Mouse (Mus musculus): ENCODE measurements around the gene Cyp4f18. TPM values are rescaled to one million over a fixed set of nuclear protein-coding genes. Genes with fewer than 3 reads are reported as not detected.

Cyp4f18 gene
- polyA plus RNA-seq, 2 experiments: 0.65 to 0.88 TPM

- H3K9me3 ChIP-seq (ENCODE audit: control insufficient read depth, low read length): no peaks in the 10 kb centered on the region
- no peaks in the 10 kb centered on the region for H3K4me1 ChIP-seq (ENCODE audit: control insufficient read depth, insufficient read depth, low read length)
- no peak for DNase-seq (ENCODE audit: low spot score)
- no peak for TF ChIP-seq POLR2A (IDR thresholded peaks at IDR 0.05; ENCODE audit: borderline replicate concordance, extremely low read depth, insufficient read depth, insufficient read length)
- no peak overlapping the region for H3K27ac ChIP-seq (replicated peaks; ENCODE audit: low read depth, low read length)
- no peaks in the 10 kb centered on the region for H3K27me3 ChIP-seq (ENCODE audit: control insufficient read depth, insufficient read depth, low read length)
- H3K4me3 ChIP-seq (replicated peaks; ENCODE audit: low read length): no peak overlapping the region
- H3K36me3 ChIP-seq (ENCODE audit: control insufficient read depth, insufficient read depth, low read length): no peaks in the 10 kb centered on the region
- H3K4me2 ChIP-seq (replicated peaks; ENCODE audit: low read depth, low read length, severe bottlenecking): no peak overlapping the region
- 85% methylated on average over 2 of the region's 2 CpGs for WGBS
- no peak for ATAC-seq (ENCODE audit: low FRiP score, low read depth)
- no peak overlapping the region for H3K9ac ChIP-seq (ENCODE audit: low read depth, low read length, severe bottlenecking)
Measured at GRCm38 (mm10) chr8:71940293-71941208, 68.9 kb downstream of the Cyp4f18 start.

Other genes with a start within 250 kb of the Cyp4f18 start
- gene Zfp709, start 127.6 kb downstream of the Cyp4f18 start, polyA plus RNA-seq (2012; rRNA removed): 1.9 and 2.3 TPM in 2 replicates
- 7.9 and 9.0 TPM in 2 replicates for gene Zfp709, start 127.6 kb downstream of the Cyp4f18 start, polyA plus RNA-seq (2014; fragmentation: Nextera tagmentation; extraction: Ambion mirVana)
- 3.4 and 5.5 TPM in 2 replicates for gene Zfp882, start 101.0 kb downstream of the Cyp4f18 start, polyA plus RNA-seq (2012; rRNA removed)
- 5.7 TPM in 2 replicates for gene Zfp882, start 101.0 kb downstream of the Cyp4f18 start, polyA plus RNA-seq (2014; fragmentation: Nextera tagmentation; extraction: Ambion mirVana)
- 11.2 and 14.9 TPM in 2 replicates for gene Zfp617, start 101.0 kb downstream of the Cyp4f18 start, polyA plus RNA-seq (2012; rRNA removed)
- 19.7 and 21.2 TPM in 2 replicates for gene Zfp617, start 101.0 kb downstream of the Cyp4f18 start, polyA plus RNA-seq (2014; fragmentation: Nextera tagmentation; extraction: Ambion mirVana)
- 15.2 and 18.9 TPM in 2 replicates for gene Zfp961, start 58.6 kb downstream of the Cyp4f18 start, polyA plus RNA-seq (2012; rRNA removed)
- gene Zfp961, start 58.6 kb downstream of the Cyp4f18 start, polyA plus RNA-seq (2014; fragmentation: Nextera tagmentation; extraction: Ambion mirVana): 15.5 and 19.3 TPM in 2 replicates
- gene Olfr372, start 31.6 kb upstream of the Cyp4f18 start, polyA plus RNA-seq (2012; rRNA removed): not detected in 2 replicates
- not detected in 2 replicates for gene Olfr372, start 31.6 kb upstream of the Cyp4f18 start, polyA plus RNA-seq (2014; fragmentation: Nextera tagmentation; extraction: Ambion mirVana)
- not detected in 2 replicates for gene Olfr373, start 73.6 kb upstream of the Cyp4f18 start, polyA plus RNA-seq (2012; rRNA removed)
- not detected in 2 replicates for gene Olfr373, start 73.6 kb upstream of the Cyp4f18 start, polyA plus RNA-seq (2014; fragmentation: Nextera tagmentation; extraction: Ambion mirVana)
- gene Olfr374, start 97.4 kb upstream of the Cyp4f18 start, polyA plus RNA-seq (2012; rRNA removed): not detected in 2 replicates
- 0.14 and 0.23 TPM in 2 replicates for gene Olfr374, start 97.4 kb upstream of the Cyp4f18 start, polyA plus RNA-seq (2014; fragmentation: Nextera tagmentation; extraction: Ambion mirVana)
- 311 and 395 TPM in 2 replicates for gene Tpm4, start 125.3 kb upstream of the Cyp4f18 start, polyA plus RNA-seq (2012; rRNA removed)
- gene Tpm4, start 125.3 kb upstream of the Cyp4f18 start, polyA plus RNA-seq (2014; fragmentation: Nextera tagmentation; extraction: Ambion mirVana): 579 and 584 TPM in 2 replicates
- gene Rab8a, start 151.6 kb upstream of the Cyp4f18 start, polyA plus RNA-seq (2012; rRNA removed): 85.2 and 142 TPM in 2 replicates
- 84.4 and 89.0 TPM in 2 replicates for gene Rab8a, start 151.6 kb upstream of the Cyp4f18 start, polyA plus RNA-seq (2014; fragmentation: Nextera tagmentation; extraction: Ambion mirVana)
- 0.28 and 0.37 TPM in 2 replicates for gene Hsh2d, start 180.0 kb upstream of the Cyp4f18 start, polyA plus RNA-seq (2012; rRNA removed)
- gene Hsh2d, start 180.0 kb upstream of the Cyp4f18 start, polyA plus RNA-seq (2014; fragmentation: Nextera tagmentation; extraction: Ambion mirVana): 0.10 and 0.11 TPM in 2 replicates
- not detected in 2 replicates for gene Cib3, start 203.2 kb upstream of the Cyp4f18 start, polyA plus RNA-seq (2012; rRNA removed)
- gene Cib3, start 203.2 kb upstream of the Cyp4f18 start, polyA plus RNA-seq (2014; fragmentation: Nextera tagmentation; extraction: Ambion mirVana): not detected in 2 replicates
- gene Gm11034, start 204.0 kb upstream of the Cyp4f18 start, polyA plus RNA-seq (2012; rRNA removed): not detected in 2 replicates
- gene Gm11034, start 204.0 kb upstream of the Cyp4f18 start, polyA plus RNA-seq (2014; fragmentation: Nextera tagmentation; extraction: Ambion mirVana): not detected in 2 replicates
- gene Fam32a, start 210.1 kb upstream of the Cyp4f18 start, polyA plus RNA-seq (2012; rRNA removed): 52.9 and 56.4 TPM in 2 replicates
- gene Fam32a, start 210.1 kb upstream of the Cyp4f18 start, polyA plus RNA-seq (2014; fragmentation: Nextera tagmentation; extraction: Ambion mirVana): 57.4 and 58.9 TPM in 2 replicates
- gene Ap1m1, start 230.4 kb upstream of the Cyp4f18 start, polyA plus RNA-seq (2012; rRNA removed): 111 and 127 TPM in 2 replicates
- 98.8 and 99.2 TPM in 2 replicates for gene Ap1m1, start 230.4 kb upstream of the Cyp4f18 start, polyA plus RNA-seq (2014; fragmentation: Nextera tagmentation; extraction: Ambion mirVana)